Mouse (Mus musculus): ENCODE data around the gene Trcg1. TPM values are rescaled to one million over a fixed set of nuclear protein-coding genes. Genes with fewer than 3 reads are reported as not detected.

Trcg1 gene
- total RNA-seq, 2 experiments from 2014 or later, result not detected

GRCm38 (mm10) chr9:57256861-57257260 lies 20.5 kb downstream of the Trcg1 start:
- DNase-seq (ENCODE audit: extremely low spot score in 1 of 2, low spot score in 2 of 2), result no peak
- intact Hi-C loops (cut with DNase I), result no loop called here

DNA sequence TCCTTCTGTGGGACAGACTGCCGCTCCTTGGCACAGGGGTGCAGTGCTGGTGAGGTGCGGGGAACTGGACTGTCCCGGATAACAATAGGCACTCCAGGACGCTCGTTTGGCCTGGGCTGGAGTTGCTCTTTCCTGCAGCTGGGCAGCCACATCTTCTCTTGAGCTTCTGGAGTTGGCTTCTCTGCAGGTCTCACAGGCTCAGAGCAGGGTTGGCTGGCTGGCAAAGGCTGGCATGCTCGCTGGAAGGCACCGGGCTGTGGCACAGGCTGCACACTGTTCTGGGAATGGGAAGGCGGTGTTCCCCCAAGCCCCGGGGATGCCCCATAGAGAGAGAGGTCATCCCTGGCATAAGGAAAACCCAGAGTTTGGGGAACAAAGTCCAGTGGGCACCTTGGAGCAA lies 21.3 kb downstream of the Trcg1 start:
- DNase-seq (ENCODE audit: extremely low spot score in 1 of 2, low spot score in 2 of 2), result no peak
- intact Hi-C loops (cut with DNase I), result no loop called here

- intact Hi-C loops (cut with DNase I), result loop anchor here (1.0 kb wide), 1 partner anchor 174 kb away; no protein-coding TSS in a partner anchor
- DNase-seq (ENCODE audit: extremely low spot score in 1 of 2, low spot score in 2 of 2), result peak; percentile 86 to 91
Measured at GRCm38 (mm10) chr9:57259736-57260135, 23.4 kb downstream of the Trcg1 start.

DNA sequence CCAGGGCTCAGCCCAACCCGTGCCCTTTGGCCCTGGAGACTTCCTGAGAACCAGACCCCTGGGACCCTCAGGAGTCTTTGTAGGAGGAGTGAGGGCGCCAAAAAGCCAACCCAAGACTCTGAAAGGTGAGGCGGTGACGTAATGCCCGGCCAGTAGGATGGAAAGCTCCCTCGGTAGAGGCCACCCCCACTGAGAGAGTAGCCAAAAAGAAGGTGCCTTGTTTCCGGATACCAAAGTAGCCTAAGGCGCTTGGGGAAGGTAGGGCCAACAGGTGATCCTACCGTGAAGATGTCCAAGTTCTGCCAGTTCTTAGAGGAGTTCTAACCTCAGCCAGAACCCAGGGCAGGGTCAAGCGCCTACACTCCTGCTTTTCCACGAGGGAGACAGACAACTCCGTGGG lies 24.6 kb downstream of the Trcg1 start:
- DNase-seq (ENCODE audit: extremely low spot score in 1 of 2, low spot score in 2 of 2), result no peak
- intact Hi-C loops (cut with DNase I), result no loop called here

DNA sequence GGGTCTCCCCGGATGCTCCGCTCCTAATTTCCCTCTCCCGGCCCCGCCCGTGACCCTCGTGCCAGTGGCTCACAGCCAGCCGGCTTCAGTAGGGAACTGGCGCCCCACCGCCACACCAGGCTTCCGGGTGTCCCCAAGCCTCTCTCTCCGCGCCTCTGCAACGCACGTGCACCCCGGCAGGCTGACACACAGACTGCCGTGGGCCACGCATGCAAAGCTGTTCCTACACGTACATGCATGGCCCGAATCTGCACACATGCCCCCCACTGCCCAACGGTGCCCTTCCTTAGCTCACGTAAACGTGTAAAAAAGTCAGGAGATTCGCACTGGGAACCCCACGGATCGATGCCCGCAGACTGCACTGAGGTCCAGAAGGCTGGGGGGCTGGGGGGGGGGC lies 25.2 kb downstream of the Trcg1 start:
- intact Hi-C loops (cut with DNase I), result no loop called here
- peak; percentile 42 to 84 for DNase-seq (ENCODE audit: extremely low spot score in 1 of 2, low spot score in 2 of 2)

DNA sequence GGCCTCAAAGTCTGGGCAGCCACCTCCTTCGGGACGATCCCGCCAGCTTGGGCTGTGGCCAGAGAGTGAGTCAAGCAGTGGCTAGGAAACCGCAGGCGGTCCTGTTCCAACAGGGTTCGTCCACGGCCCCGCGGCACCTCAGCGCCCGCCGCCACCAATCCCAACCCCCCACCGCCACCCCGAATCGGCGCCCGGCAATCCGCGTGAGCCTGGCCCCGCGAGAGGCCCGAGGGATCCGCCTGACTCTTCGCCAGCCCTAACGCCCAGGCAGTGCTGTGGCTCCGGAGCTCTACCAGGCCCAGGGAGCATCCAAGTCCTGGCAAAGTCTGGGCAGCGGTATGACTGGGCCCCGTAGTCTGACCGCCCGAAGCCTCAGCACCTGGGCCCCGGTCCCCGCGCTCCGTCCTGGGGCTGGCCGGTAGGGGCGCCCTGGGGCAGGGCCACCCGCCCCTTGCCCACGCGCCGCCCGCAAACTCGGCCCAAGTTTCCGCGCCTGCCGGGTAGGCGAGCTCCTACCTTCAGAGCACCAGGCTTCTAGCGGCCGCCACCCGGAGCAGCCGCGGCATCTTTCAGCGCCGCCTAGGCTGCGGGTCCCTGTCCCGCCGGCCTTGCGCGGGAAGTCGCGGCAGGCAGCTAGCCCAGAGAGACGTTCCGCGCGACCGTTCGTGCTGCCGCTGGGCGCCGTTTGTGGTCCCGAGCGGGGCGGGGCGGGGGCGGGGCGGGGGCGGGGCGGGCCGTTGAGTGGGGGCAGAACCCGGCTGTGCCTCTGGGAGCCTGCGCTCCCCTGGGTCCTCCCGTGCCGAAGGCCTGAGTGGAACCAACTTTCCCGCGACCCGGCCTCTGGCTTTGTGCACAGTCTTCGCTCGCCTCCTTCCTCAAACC lies 25.8 kb downstream of the Trcg1 start, which contains the start of gene 1700017B05Rik:
Gene 1700017B05Rik (minus strand): TSS at position 700 of the 882 bp plus-strand sequence.
- intact Hi-C loops (cut with DNase I), result no loop called here
- peak in 1 of 2 experiments; percentile 84 for DNase-seq (ENCODE audit: extremely low spot score in 1 of 2, low spot score in 2 of 2)

GRCm38 (mm10) chr9:57262795-57263684 lies 26.7 kb downstream of the Trcg1 start:
- intact Hi-C loops (cut with DNase I), result no loop called here
- no peak for DNase-seq (ENCODE audit: extremely low spot score in 1 of 2, low spot score in 2 of 2)

DNA sequence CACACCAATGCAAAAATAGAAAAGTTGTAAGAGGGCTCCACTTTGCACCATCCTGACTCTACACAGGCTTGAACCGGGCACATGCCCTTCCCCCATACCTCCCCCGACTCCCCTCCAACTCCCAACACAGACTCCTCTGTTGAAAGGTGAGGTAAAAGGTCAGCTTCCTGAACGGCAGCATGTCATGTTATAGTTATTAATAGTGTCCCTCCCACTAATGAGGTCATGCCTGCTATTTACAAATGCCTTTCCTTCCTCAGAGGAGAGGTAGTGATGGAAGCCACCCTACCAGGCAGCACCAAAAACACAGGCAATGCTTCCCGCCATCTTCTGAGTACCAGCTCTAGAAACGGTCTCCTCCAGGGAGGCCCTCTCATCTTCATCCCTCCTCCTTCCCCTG lies 28.8 kb downstream of the Trcg1 start:
- no peak for DNase-seq (ENCODE audit: extremely low spot score in 1 of 2, low spot score in 2 of 2)
- intact Hi-C loops (cut with DNase I), result no loop called here

- intact Hi-C loops (cut with DNase I), result no loop called here
- peak in 1 of 2 experiments; percentile 15 for DNase-seq (ENCODE audit: extremely low spot score in 1 of 2, low spot score in 2 of 2)
Measured at GRCm38 (mm10) chr9:57267421-57267820, 31.1 kb downstream of the Trcg1 start.

DNA sequence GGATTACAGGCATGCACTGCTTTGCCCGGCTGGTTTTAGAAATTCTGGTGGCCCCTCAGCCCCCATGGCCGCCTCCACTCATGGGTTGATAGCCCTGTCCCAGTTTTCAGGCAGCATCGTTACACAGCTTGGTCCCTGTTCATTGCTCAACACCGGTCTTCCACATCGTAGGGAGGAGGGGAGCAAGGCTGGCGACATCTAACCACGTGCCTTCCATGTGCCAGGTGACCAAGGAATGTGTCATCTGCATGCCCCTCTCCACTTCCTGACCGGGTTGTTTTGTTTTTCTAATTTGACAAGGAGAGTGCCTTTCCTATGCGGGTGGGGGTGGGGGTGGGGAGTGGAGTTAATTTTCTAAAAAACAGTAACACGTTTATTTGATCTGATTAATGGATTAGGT lies 31.7 kb downstream of the Trcg1 start:
- DNase-seq (ENCODE audit: extremely low spot score in 1 of 2, low spot score in 2 of 2), result peak in 1 of 2 experiments; percentile 17
- intact Hi-C loops (cut with DNase I), result no loop called here

- DNase-seq (ENCODE audit: extremely low spot score in 1 of 2, low spot score in 2 of 2), result peak in 1 of 2 experiments; percentile 32
- intact Hi-C loops (cut with DNase I), result no loop called here
Measured at GRCm38 (mm10) chr9:57268575-57268974, 32.2 kb downstream of the Trcg1 start.

GRCm38 (mm10) chr9:57269384-57269783 lies 33.0 kb downstream of the Trcg1 start:
- intact Hi-C loops (cut with DNase I), result no loop called here
- peak in 1 of 2 experiments; percentile 9 for DNase-seq (ENCODE audit: extremely low spot score in 1 of 2, low spot score in 2 of 2)

DNA sequence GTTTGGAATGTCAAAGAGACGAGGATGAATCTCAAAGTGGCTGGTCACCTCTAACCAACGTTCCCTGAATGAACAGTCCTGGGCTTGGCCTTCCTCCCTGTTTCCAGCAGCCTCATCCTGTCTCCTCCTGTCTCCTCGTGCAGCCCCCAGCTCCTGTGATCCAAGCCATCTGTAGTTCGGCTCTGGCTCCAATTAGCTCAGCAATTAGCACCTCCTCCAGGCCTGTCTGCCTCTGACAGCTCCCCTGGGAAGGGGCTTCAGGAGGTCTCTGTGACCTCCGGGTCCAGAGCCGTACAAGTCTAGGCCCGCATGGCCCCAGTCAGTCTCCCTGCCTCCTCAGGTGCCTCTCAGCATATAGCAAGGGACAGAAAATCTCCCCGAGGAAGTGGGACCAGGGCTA lies 34.0 kb downstream of the Trcg1 start:
- DNase-seq (ENCODE audit: extremely low spot score in 1 of 2, low spot score in 2 of 2), result no peak
- intact Hi-C loops (cut with DNase I), result no loop called here

DNA sequence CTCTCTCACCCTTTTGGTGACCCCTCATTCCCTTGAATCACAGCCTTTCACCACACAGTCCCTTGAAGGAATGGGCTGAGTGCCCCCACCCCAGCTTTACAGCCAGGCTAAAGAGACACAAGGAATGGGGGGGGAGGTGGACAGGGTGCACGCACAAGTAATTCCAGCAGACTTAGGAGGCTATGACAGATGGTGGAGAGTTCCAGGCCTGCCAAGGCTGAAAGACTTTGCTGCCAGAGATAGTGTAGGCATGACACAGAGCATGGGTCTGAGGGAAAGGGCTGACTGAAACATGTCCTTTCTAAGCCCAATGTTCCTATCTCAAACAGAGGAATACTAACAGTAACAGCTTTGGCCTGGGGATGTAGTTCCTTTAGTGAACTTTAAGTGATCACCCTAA lies 34.7 kb downstream of the Trcg1 start:
- intact Hi-C loops (cut with DNase I), result no loop called here
- DNase-seq (ENCODE audit: extremely low spot score in 1 of 2, low spot score in 2 of 2), result no peak

GRCm38 (mm10) chr9:57271837-57272562 lies 35.6 kb downstream of the Trcg1 start:
- DNase-seq (ENCODE audit: extremely low spot score in 1 of 2, low spot score in 2 of 2), result no peak
- intact Hi-C loops (cut with DNase I), result no loop called here

GRCm38 (mm10) chr9:57272902-57273804 lies 36.8 kb downstream of the Trcg1 start:
- DNase-seq (ENCODE audit: extremely low spot score in 1 of 2, low spot score in 2 of 2), result no peak
- intact Hi-C loops (cut with DNase I), result no loop called here

DNA sequence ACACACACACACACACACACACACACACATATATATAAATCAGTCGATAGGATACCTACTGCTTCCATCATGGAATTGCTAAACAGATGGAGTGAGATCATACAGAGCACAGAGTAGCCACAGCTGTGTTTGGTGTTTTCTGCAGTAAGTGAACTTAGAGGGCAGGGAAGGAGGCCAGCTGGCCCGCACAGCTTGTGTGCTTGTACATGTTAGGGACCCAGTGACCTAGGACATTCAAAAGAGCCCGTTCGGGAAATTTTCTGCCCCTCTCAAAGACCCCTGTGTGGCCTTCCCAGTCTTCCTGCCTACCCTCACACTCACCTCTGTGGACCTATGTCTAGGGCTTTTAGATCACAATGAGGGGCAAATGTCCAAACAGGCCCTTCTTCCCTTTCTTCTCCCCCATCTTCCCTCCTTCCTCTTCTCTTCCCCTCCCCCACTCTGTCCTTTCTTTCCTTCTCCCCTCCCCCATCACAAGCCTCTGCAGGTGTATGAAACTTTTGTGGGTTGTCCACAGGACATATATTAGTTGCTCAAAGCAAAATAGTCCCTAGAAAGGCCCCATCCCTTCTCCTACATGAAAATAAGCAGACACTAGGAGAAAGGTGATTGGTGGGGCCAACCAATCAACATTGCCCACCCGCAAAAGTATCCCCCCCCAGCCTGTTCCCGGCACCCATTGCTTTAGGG lies 37.6 kb downstream of the Trcg1 start:
- no peak for DNase-seq (ENCODE audit: extremely low spot score in 1 of 2, low spot score in 2 of 2)
- intact Hi-C loops (cut with DNase I), result no loop called here
